8 mouse cellular contexts compared by ENCODE assay signal in genomic region chr11:62550227-62550685, GRCm38 (mm10). TPM values are rescaled to one million over a fixed set of nuclear protein-coding genes. Genes with fewer than 3 reads are reported as not detected.
DNase-seq lines count a peak whose midpoint lies in the region; ATAC-seq and TF ChIP-seq lines count a peak whose summit lies in the region.

No protein-coding gene starts in this region.

- DNase-seq in MEL (ENCODE audit: low read depth, low spot score), result peak; percentile 93
- DNase-seq in forebrain, embryonic 11.5 days (ENCODE audit: low spot score), result no peak
- DNase-seq in hindbrain, embryonic 11.5 days (ENCODE audit: low spot score), result peak; percentile 73
- peak; percentile 41 to 44 for DNase-seq in layer of hippocampus, postnatal 10 days (ENCODE audit: low spot score in 2 of 2)
- DNase-seq in lung, postnatal 10 days, result peak; percentile 85
- peak; percentile 41 for DNase-seq in ovary, postnatal 36 days (ENCODE audit: low spot score)
- peak; percentile 81 for DNase-seq in yolk sac, embryonic 10.5 days (ENCODE audit: low spot score)

- 9% methylated on average over 11 of the region's 11 CpGs for WGBS in forebrain, embryonic 11.5 days
- WGBS in hindbrain, embryonic 11.5 days, result 5% methylated on average over 11 of the region's 11 CpGs

- H3K27ac ChIP-seq in MEL (ENCODE audit: control insufficient read depth, low read depth, low read length), result peak overlapping the region; percentile 91
- H3K27ac ChIP-seq in brown adipose tissue, adult 24 weeks (replicated peaks; ENCODE audit: low read depth, low read length), result peak overlapping the region; percentile 99
- peak overlapping the region; percentile 94 for H3K27ac ChIP-seq in forebrain, embryonic 11.5 days (ENCODE audit: low read depth, low read length)
- peak overlapping the region; percentile 92 for H3K27ac ChIP-seq in hindbrain, embryonic 11.5 days (ENCODE audit: low read depth, low read length)

- no peak for TF ChIP-seq RAD21 in MEL (IDR thresholded peaks at IDR 0.05; ENCODE audit: low read depth, low read length)

- H3K36me3 ChIP-seq in MEL (ENCODE audit: control insufficient read depth in 1 of 2, insufficient read depth in 2 of 2, low read length in 2 of 2), result peaks cover 10 to 23% of the 10 kb centered on the region in 2 experiments
- H3K36me3 ChIP-seq in forebrain, embryonic 11.5 days (ENCODE audit: control insufficient read depth, insufficient read depth, low read length), result peaks cover 8% of the 10 kb centered on the region; the same call in 1 of the 2 replicates
- peaks cover 2% of the 10 kb centered on the region; the same call in 1 of the 2 replicates for H3K36me3 ChIP-seq in hindbrain, embryonic 11.5 days (ENCODE audit: control insufficient read depth, insufficient read depth, low read length)

- H3K4me2 ChIP-seq in forebrain, embryonic 11.5 days (ENCODE audit: low read depth, low read length, severe bottlenecking), result peak overlapping the region; percentile 84
- H3K4me2 ChIP-seq in hindbrain, embryonic 11.5 days (replicated peaks; ENCODE audit: low read depth, low read length), result peak overlapping the region; percentile 71

- H3K27me3 ChIP-seq in MEL (ENCODE audit: control insufficient read depth in 1 of 2, insufficient read depth in 2 of 2, low read length in 2 of 2), result no peaks in the 10 kb centered on the region
- no peaks in the 10 kb centered on the region for H3K27me3 ChIP-seq in forebrain, embryonic 11.5 days (ENCODE audit: control insufficient read depth, insufficient read depth, low read length)
- H3K27me3 ChIP-seq in hindbrain, embryonic 11.5 days (ENCODE audit: control insufficient read depth, insufficient read depth, low read length), result no peaks in the 10 kb centered on the region; the same call in 1 of the 2 replicates

- no peaks in the 10 kb centered on the region for H3K9me3 ChIP-seq in MEL (replicated peaks; ENCODE audit: insufficient read depth, low read length)
- no peaks in the 10 kb centered on the region for H3K9me3 ChIP-seq in forebrain, embryonic 11.5 days (ENCODE audit: control insufficient read depth, low read length)
- H3K9me3 ChIP-seq in hindbrain, embryonic 11.5 days (ENCODE audit: control insufficient read depth, low read length), result no peaks in the 10 kb centered on the region

- ATAC-seq in forebrain, embryonic 11.5 days (replicated peaks; ENCODE audit: low FRiP score), result no peak; the same call in 1 of the 2 replicates
- ATAC-seq in hindbrain, embryonic 11.5 days (ENCODE audit: low FRiP score), result no peak; the same call in 1 of the 2 replicates

- TF ChIP-seq EP300 in MEL (IDR thresholded peaks at IDR 0.05; ENCODE audit: low read depth in 1 of 2, low read length in 2 of 2), result peak; percentile 43 to 74; a peak in 2 of 4 replicates

- no peak for TF ChIP-seq CTCF in MEL (IDR thresholded peaks at IDR 0.05 in 2 of 3, conservative IDR thresholded peaks at IDR 0.05 in 1 of 3; ENCODE audit: control insufficient read depth in 1 of 3, insufficient read depth in 1 of 3, low read depth in 2 of 3, low read length in 3 of 3, poor library complexity in 1 of 3, severe bottlenecking in 1 of 3)

- peaks cover 27% of the 10 kb centered on the region for H3K79me2 ChIP-seq in MEL (ENCODE audit: control insufficient read depth, insufficient read depth, low read length, poor library complexity)

- peak overlapping the region; percentile 82 for H3K9ac ChIP-seq in MEL (ENCODE audit: control insufficient read depth, low read depth, low read length, poor library complexity, severe bottlenecking)
- peak overlapping the region; percentile 99 for H3K9ac ChIP-seq in forebrain, embryonic 11.5 days (ENCODE audit: low read length)
- peak overlapping the region; percentile 96 for H3K9ac ChIP-seq in hindbrain, embryonic 11.5 days (ENCODE audit: low read depth, low read length)

- H3K4me1 ChIP-seq in MEL (ENCODE audit: control insufficient read depth in 1 of 2, insufficient read depth in 2 of 2, low read length in 2 of 2), result peaks cover 0 to 14% of the 10 kb centered on the region in 2 experiments; a peak in 3 of 4 replicates
- peaks cover 2% of the 10 kb centered on the region; the same call in 1 of the 2 replicates for H3K4me1 ChIP-seq in brown adipose tissue, adult 24 weeks (ENCODE audit: control insufficient read depth, insufficient read depth, insufficient read length, low read length)
- H3K4me1 ChIP-seq in forebrain, embryonic 11.5 days (replicated peaks; ENCODE audit: control insufficient read depth, insufficient read depth, low read length), result peaks cover 13% of the 10 kb centered on the region; the same call in 1 of the 2 replicates
- no peaks in the 10 kb centered on the region; the same call in 1 of the 2 replicates for H3K4me1 ChIP-seq in hindbrain, embryonic 11.5 days (replicated peaks; ENCODE audit: control insufficient read depth, insufficient read depth, low read length)

- peak overlapping the region; percentile 65 to 74 for H3K4me3 ChIP-seq in MEL (ENCODE audit: control insufficient read depth in 1 of 2, insufficient read depth in 1 of 2, low read depth in 2 of 2, low read length in 2 of 2)
- peak overlapping the region; percentile 82 for H3K4me3 ChIP-seq in brown adipose tissue, adult 24 weeks (ENCODE audit: insufficient read depth, low read depth, low read length)
- peak overlapping the region; percentile 74 for H3K4me3 ChIP-seq in forebrain, embryonic 11.5 days (ENCODE audit: low read depth, low read length)
- H3K4me3 ChIP-seq in hindbrain, embryonic 11.5 days (ENCODE audit: low read depth, low read length), result peak overlapping the region; percentile 76

- peak in 1 of 2 experiments; percentile 51; a peak in 1 of 4 replicates for TF ChIP-seq POLR2A in MEL (IDR thresholded peaks at IDR 0.05; ENCODE audit: control insufficient read depth in 1 of 2, insufficient read depth in 1 of 2, low read depth in 1 of 2, low read length in 2 of 2, poor library complexity in 1 of 2)

TF ChIP-seq in MEL, 35 proteins besides CTCF, POLR2A, EP300 and RAD21 (continues in another document):
- peak; percentile 83; the same call in 1 of the 2 replicates for TF ChIP-seq GABPA (IDR thresholded peaks at IDR 0.05; ENCODE audit: low read depth, low read length)
- peak; percentile 60 for TF ChIP-seq HCFC1 (IDR thresholded peaks at IDR 0.05; ENCODE audit: low read depth, low read length)
- peak; percentile 97 for TF ChIP-seq MXI1 (IDR thresholded peaks at IDR 0.05; ENCODE audit: low read depth, low read length)
- no peak for TF ChIP-seq CHD2 (IDR thresholded peaks at IDR 0.05; ENCODE audit: low read length)
- peak; percentile 88 for TF ChIP-seq BHLHE40 (IDR thresholded peaks at IDR 0.05; ENCODE audit: borderline replicate concordance, low read depth, low read length)
- TF ChIP-seq ELF1 (IDR thresholded peaks at IDR 0.05; ENCODE audit: low read depth, low read length), result peak; percentile 83
- TF ChIP-seq NELFE (IDR thresholded peaks at IDR 0.05; ENCODE audit: low read depth, low read length), result no peak; the same call in 1 of the 2 replicates
- no peak for TF ChIP-seq NRF1 (IDR thresholded peaks at IDR 0.05; ENCODE audit: insufficient read depth, low read depth, low read length, poor library complexity, severe bottlenecking)
- peak; percentile 93 for TF ChIP-seq RCOR1 (IDR thresholded peaks at IDR 0.05; ENCODE audit: low read depth, low read length)
- no peak for TF ChIP-seq GATA1 (IDR thresholded peaks at IDR 0.05; ENCODE audit: low read depth, low read length)
- 0 out of 2 replicates have a peak, but pooled peaks have one; percentile 24 for TF ChIP-seq KAT2A (conservative IDR thresholded peaks at IDR 0.05; ENCODE audit: low read depth, low read length)
- TF ChIP-seq POLR2AphosphoS2 (IDR thresholded peaks at IDR 0.05; ENCODE audit: low read length), result no peak
- peak; percentile 77 for TF ChIP-seq ETS1 (IDR thresholded peaks at IDR 0.05; ENCODE audit: low read depth, low read length)
- TF ChIP-seq JUND (IDR thresholded peaks at IDR 0.05; ENCODE audit: low read depth, low read length), result no peak; the same call in 1 of the 2 replicates
- TF ChIP-seq E2F4 (IDR thresholded peaks at IDR 0.05; ENCODE audit: borderline replicate concordance, low read depth, low read length), result no peak
- TF ChIP-seq ZNF384 (IDR thresholded peaks at IDR 0.05; ENCODE audit: low read depth, low read length), result no peak
- TF ChIP-seq ZC3H11A (IDR thresholded peaks at IDR 0.05; ENCODE audit: low read depth, low read length), result no peak
- TF ChIP-seq ZKSCAN1 (IDR thresholded peaks at IDR 0.05; ENCODE audit: low read depth, low read length), result no peak

RNA-seq across cellular contexts. Expression of gene Ubb, which starts 0.7 kb away (rescaled TPM):
- total RNA-seq in MEL (2012; rRNA removed), result 1,877 and 1,965 TPM in 2 replicates
- 1,000 to 10,000 TPM in 1 of 2 experiments, not detected in 1; 1,800 TPM for polyA plus RNA-seq in MEL (2012; ENCODE audit: insufficient read depth in 1 of 2, insufficient read length in 2 of 2, low read depth in 1 of 2, low replicate concordance in 2 of 2, missing spikeins in 1 of 2)
- 359 and 432 TPM in 2 replicates for polyA plus RNA-seq in brown adipose tissue, adult 24 weeks (2012; ENCODE audit: insufficient read depth, insufficient read length, missing spikeins)
- 3,283 and 3,484 TPM in 2 replicates for polyA plus RNA-seq in forebrain, embryonic 11.5 days (2014; fragmentation: Nextera tagmentation; extraction: Ambion mirVana)
- 3,694 and 3,897 TPM in 2 replicates for polyA plus RNA-seq in hindbrain, embryonic 11.5 days (2014; fragmentation: Nextera tagmentation; extraction: Ambion mirVana)
- 1,000 to 10,000 TPM; 1,541 to 1,698 TPM for total RNA-seq in layer of hippocampus, postnatal 10 days (2021)

RNA-seq across cellular contexts. Expression of gene Cenpv, which starts 11.2 kb away (rescaled TPM):
- 150 and 178 TPM in 2 replicates for total RNA-seq in MEL (2012; rRNA removed)
- 1,000 to 10,000 TPM in 1 of 2 experiments, 100 to 1,000 TPM in 1; 149 to 2,878 TPM for polyA plus RNA-seq in MEL (2012; ENCODE audit: insufficient read depth in 1 of 2, insufficient read length in 2 of 2, low read depth in 1 of 2, low replicate concordance in 2 of 2, missing spikeins in 1 of 2)
- polyA plus RNA-seq in brown adipose tissue, adult 24 weeks (2012; ENCODE audit: insufficient read depth, insufficient read length, missing spikeins), result 41.7 and 45.2 TPM in 2 replicates
- polyA plus RNA-seq in forebrain, embryonic 11.5 days (2014; fragmentation: Nextera tagmentation; extraction: Ambion mirVana), result 61.5 and 79.6 TPM in 2 replicates
- 44.2 and 50.0 TPM in 2 replicates for polyA plus RNA-seq in hindbrain, embryonic 11.5 days (2014; fragmentation: Nextera tagmentation; extraction: Ambion mirVana)
- total RNA-seq in layer of hippocampus, postnatal 10 days (2021), result 10 to 100 TPM; 41.5 to 44.4 TPM

RNA-seq across cellular contexts. Expression of gene Trpv2, which starts 24.0 kb away (rescaled TPM):
- total RNA-seq in MEL (2012; rRNA removed), result 30.4 and 32.0 TPM in 2 replicates
- 10 to 100 TPM in 1 of 2 experiments, not detected in 1; 30.0 TPM for polyA plus RNA-seq in MEL (2012; ENCODE audit: insufficient read depth in 1 of 2, insufficient read length in 2 of 2, low read depth in 1 of 2, low replicate concordance in 2 of 2, missing spikeins in 1 of 2)
- polyA plus RNA-seq in brown adipose tissue, adult 24 weeks (2012; ENCODE audit: insufficient read depth, insufficient read length, missing spikeins), result 1.0 and 2.5 TPM in 2 replicates
- polyA plus RNA-seq in forebrain, embryonic 11.5 days (2014; fragmentation: Nextera tagmentation; extraction: Ambion mirVana), result 3.0 and 3.1 TPM in 2 replicates
- polyA plus RNA-seq in hindbrain, embryonic 11.5 days (2014; fragmentation: Nextera tagmentation; extraction: Ambion mirVana), result 6.5 and 8.9 TPM in 2 replicates
- total RNA-seq in layer of hippocampus, postnatal 10 days (2021), result 10 to 100 TPM; 26.1 to 26.3 TPM
